Mouse (Mus musculus) testis, adult 2 months (tissue): ENCODE results near the gene Olfr747. TPM values are rescaled to one million over a fixed set of nuclear protein-coding genes. Genes with fewer than 3 reads are reported as not detected.
"Not testable (repeated sequence)": the region's sequence is repeated elsewhere in the genome, so short reads cannot be mapped to it uniquely, and the experiment has no call there.

Experiments used
- H3K27ac ChIP-seq: fragments of 200-500 bp; 2 replicates; pipeline ENCODE4 v1.5.1; 2012; ENCODE audit warnings: low read depth, low read length; ENCODE audit not compliant: control insufficient read depth, insufficient read depth
- H3K27me3 ChIP-seq: fragments of 200-500 bp; 2 replicates; pipeline ENCODE4 v1.6.1; 2012; ENCODE audit warnings: mild to moderate bottlenecking, low read length, moderate library complexity; ENCODE audit not compliant: control insufficient read depth, insufficient read depth
- H3K36me3 ChIP-seq: fragments of 200-500 bp; 2 replicates; pipeline ENCODE4 v1.6.1; 2012; ENCODE audit warnings: mild to moderate bottlenecking, low read length; ENCODE audit not compliant: control insufficient read depth, insufficient read depth
- H3K4me1 ChIP-seq: fragments of 200-500 bp; 2 replicates; pipeline ENCODE4 v1.6.1; 2012; ENCODE audit warnings: low read length; ENCODE audit not compliant: control insufficient read depth, insufficient read depth
- H3K4me3 ChIP-seq: fragments of 200-500 bp; 2 replicates; pipeline ENCODE4 v1.5.1; 2012; ENCODE audit warnings: low read depth, mild to moderate bottlenecking, low read length, moderate library complexity, mixed read lengths; ENCODE audit not compliant: control insufficient read depth
- CTCF ChIP-seq: fragments of 200-500 bp; IDR thresholded peaks from 2 replicates; pipeline ENCODE4 v1.5.1; 2012; ENCODE audit warnings: low read depth, mild to moderate bottlenecking, inconsistent platforms, low read length, moderate library complexity; ENCODE audit not compliant: control insufficient read depth, insufficient read depth, insufficient replicate concordance
- POLR2A ChIP-seq: fragments of 200-500 bp; IDR thresholded peaks from 2 replicates; pipeline ENCODE4 v1.6.1; 2012; ENCODE audit warnings: low read depth, mild to moderate bottlenecking, inconsistent platforms, low read length, moderate library complexity; ENCODE audit not compliant: control insufficient read depth
- polyA plus RNA-seq: library from polyadenylated mRNA; depleted of rRNA; stranded (reverse); fragments of >200 nt; gene quantifications from 2 replicates; pipeline ENCODE4 v1.2.3, GENCODE M21; 2012; rRNA removed

The Olfr747 gene
- not detected in 2 replicates for polyA plus RNA-seq

DNA sequence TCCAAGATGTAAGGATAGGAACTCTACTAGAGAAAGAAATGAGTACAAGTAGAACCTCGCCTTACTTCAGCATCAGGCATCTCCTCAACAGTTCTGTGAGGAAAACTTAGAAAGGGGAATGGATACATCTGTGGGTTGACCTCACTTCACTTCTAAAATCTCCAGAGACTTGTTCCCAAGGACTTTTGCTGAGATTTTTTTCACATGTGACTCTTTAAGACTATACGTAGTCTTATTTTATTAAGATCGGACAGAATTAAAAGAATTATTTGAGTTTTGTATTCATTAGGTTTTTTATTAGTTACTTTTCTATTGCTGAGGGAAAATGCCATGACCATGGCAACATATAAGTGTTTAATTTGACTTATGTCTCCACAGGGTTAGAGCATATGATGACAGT lies at the start of gene Olfr747:
Gene Olfr747, minus strand, starts transcription at position 101 of the 400 bp plus-strand sequence.
- Histone ChIP-seq H3K4me1 (no peaks in the 10 kb centered on the region), H3K36me3 (no peaks in the 10 kb centered on the region), H3K4me3 (no peak within 1 kb of the TSS), H3K27ac (no peak within 1 kb of the TSS), H3K27me3 (no peaks in the 10 kb centered on the region)
- TF ChIP-seq CTCF (no peak), POLR2A (no peak)

- H3K4me1 ChIP-seq, result no peaks in the 10 kb centered on the region
- TF ChIP-seq CTCF, result no peak
- no peak for TF ChIP-seq POLR2A
- H3K27me3 ChIP-seq, result no peaks in the 10 kb centered on the region
- H3K36me3 ChIP-seq, result no peaks in the 10 kb centered on the region
- H3K27ac ChIP-seq, result no peak overlapping the region
- H3K4me3 ChIP-seq, result no peak overlapping the region
Measured at GRCm38 (mm10) chr14:50741584-50741983, 48.6 kb upstream of the Olfr747 start.

DNA sequence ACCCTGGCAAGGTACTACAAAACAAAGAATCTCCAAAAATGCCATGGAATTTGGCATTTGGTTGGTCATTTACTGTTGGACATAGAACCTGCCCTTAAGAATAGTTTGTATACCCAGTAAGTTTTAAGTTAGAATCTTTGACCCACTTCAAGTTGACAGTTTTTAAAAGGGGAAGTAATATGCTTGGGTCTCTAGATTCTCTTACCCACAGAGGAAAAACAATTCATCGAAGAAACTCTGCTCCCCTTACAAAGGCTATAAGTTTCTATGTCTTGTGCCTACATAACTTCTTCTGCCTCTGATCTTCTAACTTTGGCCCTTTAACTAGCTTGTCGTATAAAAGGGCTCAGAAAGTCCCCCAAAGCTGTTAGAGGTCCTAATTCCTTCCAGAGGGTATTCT lies 47.3 kb upstream of the Olfr747 start:
- Histone ChIP-seq H3K4me1 (no peaks in the 10 kb centered on the region), H3K27ac (no peak overlapping the region), H3K4me3 (no peak overlapping the region), H3K36me3 (no peaks in the 10 kb centered on the region), H3K27me3 (no peaks in the 10 kb centered on the region)
- no peak for TF ChIP-seq CTCF

GRCm38 (mm10) chr14:50722371-50722770 lies 29.4 kb upstream of the Olfr747 start:
- not testable (repeated sequence) for H3K27ac ChIP-seq, H3K36me3 ChIP-seq, H3K4me1 ChIP-seq, H3K4me3 ChIP-seq, H3K27me3 ChIP-seq

GRCm38 (mm10) chr14:50719875-50720274 lies 26.9 kb upstream of the Olfr747 start:
- H3K27me3 ChIP-seq, H3K27ac ChIP-seq, H3K4me1 ChIP-seq, H3K36me3 ChIP-seq, H3K4me3 ChIP-seq: not testable (repeated sequence)

GRCm38 (mm10) chr14:50707073-50707472 lies 14.1 kb upstream of the Olfr747 start, which contains the start of gene Olfr748:
Gene Olfr748, plus strand, starts transcription at chr14:50707373.
- TF ChIP-seq POLR2A (no peak), CTCF (no peak)
- Histone ChIP-seq H3K36me3 (no peaks in the 10 kb centered on the region), H3K27ac (no peak within 1 kb of the TSS), H3K4me3 (no peak within 1 kb of the TSS), H3K4me1 (no peaks in the 10 kb centered on the region), H3K27me3 (no peaks in the 10 kb centered on the region)

DNA sequence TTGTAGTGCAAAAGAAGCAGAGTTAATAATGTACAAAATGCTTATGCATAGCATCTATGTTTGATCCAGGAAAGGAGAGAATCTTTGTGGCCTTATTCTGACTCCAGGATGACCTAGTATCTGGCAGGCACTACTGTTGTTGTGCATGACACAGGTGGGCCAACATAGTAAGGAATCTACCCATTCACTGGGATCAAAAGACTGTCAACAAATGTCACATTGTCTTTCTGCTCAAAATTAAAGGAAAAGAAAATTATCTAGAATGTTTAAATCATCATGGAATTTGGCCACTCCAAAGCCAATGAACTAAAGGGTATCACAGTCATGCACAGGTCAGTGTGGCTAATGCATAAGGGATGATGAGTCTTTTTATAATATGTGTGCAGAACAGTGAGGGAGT lies 46.2 kb downstream of the Olfr747 start, which contains the start of gene Olfr746:
Gene Olfr746, plus strand, starts transcription at position 301 of the 400 bp plus-strand sequence.
- no peaks in the 10 kb centered on the region for H3K27me3 ChIP-seq
- no peak for TF ChIP-seq CTCF
- no peak for TF ChIP-seq POLR2A
- no peaks in the 10 kb centered on the region for H3K36me3 ChIP-seq
- no peak within 1 kb of the TSS for H3K27ac ChIP-seq
- no peak within 1 kb of the TSS for H3K4me3 ChIP-seq
- no peaks in the 10 kb centered on the region for H3K4me1 ChIP-seq

GRCm38 (mm10) chr14:50639088-50639487 lies 53.9 kb downstream of the Olfr747 start, which contains the start of gene Olfr745:
Gene Olfr745, plus strand, starts transcription at chr14:50639388.
- TF ChIP-seq POLR2A, result no peak
- no peak for TF ChIP-seq CTCF
- Histone ChIP-seq H3K27me3 (no peaks in the 10 kb centered on the region), H3K36me3 (no peaks in the 10 kb centered on the region), H3K4me3 (no peak within 1 kb of the TSS), H3K4me1 (no peaks in the 10 kb centered on the region), H3K27ac (no peak within 1 kb of the TSS)

Other genes starting within 250 kb of the Olfr747 start
- not detected in 2 replicates for gene Olfr740, start 247.7 kb downstream of the Olfr747 start, polyA plus RNA-seq
- gene Olfr741, start 220.5 kb downstream of the Olfr747 start, polyA plus RNA-seq, result not detected in 2 replicates
- gene Olfr742, start 189.6 kb downstream of the Olfr747 start, polyA plus RNA-seq, result not detected in 2 replicates
- gene Olfr743, start 171.4 kb downstream of the Olfr747 start, polyA plus RNA-seq, result 0.04 TPM in 1 of 2 replicates, not detected in the other
- gene Olfr744, start 78.3 kb downstream of the Olfr747 start, polyA plus RNA-seq, result not detected in 2 replicates
- gene Olfr745, start 53.8 kb downstream of the Olfr747 start, polyA plus RNA-seq, result not detected in 2 replicates
- gene Olfr746, start 46.1 kb downstream of the Olfr747 start, polyA plus RNA-seq, result not detected in 2 replicates
- gene Olfr748, start 14.2 kb upstream of the Olfr747 start, polyA plus RNA-seq, result not detected in 2 replicates
- gene Olfr749, start 51.9 kb upstream of the Olfr747 start, polyA plus RNA-seq, result not detected in 2 replicates
- gene Ttc5, start 92.3 kb upstream of the Olfr747 start, polyA plus RNA-seq, result 13.0 and 13.5 TPM in 2 replicates
- gene Ccnb1ip1, start 114.5 kb upstream of the Olfr747 start, polyA plus RNA-seq, result 7.0 and 7.5 TPM in 2 replicates
- 10.6 and 13.9 TPM in 2 replicates for gene Parp2, start 114.6 kb upstream of the Olfr747 start, polyA plus RNA-seq
- gene Tep1, start 177.4 kb upstream of the Olfr747 start, polyA plus RNA-seq, result 9.3 and 12.6 TPM in 2 replicates
- 0.04 and 0.07 TPM in 2 replicates for gene Klhl33, start 204.3 kb upstream of the Olfr747 start, polyA plus RNA-seq
- gene Osgep, start 231.7 kb upstream of the Olfr747 start, polyA plus RNA-seq, result 52.9 and 58.1 TPM in 2 replicates
- gene Apex1, start 231.8 kb upstream of the Olfr747 start, polyA plus RNA-seq, result 31.1 and 33.9 TPM in 2 replicates
- gene Pip4p1, start 237.7 kb upstream of the Olfr747 start, polyA plus RNA-seq, result 35.1 and 48.1 TPM in 2 replicates
- 5.6 and 5.8 TPM in 2 replicates for gene Pnp, start 237.9 kb upstream of the Olfr747 start, polyA plus RNA-seq